Mouse (Mus musculus) MEL (cell line): ENCODE data around the gene Il1rapl2. TPM values are rescaled to one million over a fixed set of nuclear protein-coding genes. Genes with fewer than 3 reads are reported as not detected.

ENCODE experiments used
- DNase-seq: peaks from one replicate; pipeline ENCODE4 v3.0.0; 2011; ENCODE audit warnings: low read depth, low spot score
- H3K27ac ChIP-seq: 2 replicates; pipeline ENCODE4 v1.5.1; 2012; ENCODE audit warnings: low read depth, mild to moderate bottlenecking, control low read depth, low read length, moderate library complexity; ENCODE audit not compliant: control insufficient read depth
- H3K27me3 ChIP-seq, 2 experiments: fragments of 150-350 bp in 1 of 2; sonication (generic) in 1 of 2; 2 replicates each; pipeline ENCODE4 v1.6.1; 2012; ENCODE audit warnings: low read length in 2 of 2, mild to moderate bottlenecking in 2 of 2, improper control_type of control experiment in 1 of 2, moderate library complexity in 1 of 2; ENCODE audit not compliant: insufficient read depth in 2 of 2, control insufficient read depth in 1 of 2
- H3K36me3 ChIP-seq, 2 experiments: 2 replicates each; pipeline ENCODE4 v1.6.1; 2012 to 2014; ENCODE audit warnings: low read length in 2 of 2, improper control_type of control experiment in 1 of 2, inconsistent platforms in 1 of 2, mild to moderate bottlenecking in 1 of 2; ENCODE audit not compliant: insufficient read depth in 2 of 2, control insufficient read depth in 1 of 2
- H3K4me1 ChIP-seq, 2 experiments: fragments of 150-350 bp in 1 of 2; sonication (generic) in 1 of 2; 2 replicates each; pipeline ENCODE4 v1.6.1; 2012; ENCODE audit warnings: low read length in 2 of 2, improper control_type of control experiment in 1 of 2, mild to moderate bottlenecking in 1 of 2; ENCODE audit not compliant: insufficient read depth in 2 of 2, control insufficient read depth in 1 of 2
- H3K4me3 ChIP-seq, 2 experiments: fragments of 150-350 bp in 1 of 2; sonication (generic) in 1 of 2; 2 replicates each; pipeline ENCODE4 v1.5.1; 2012; ENCODE audit warnings: low read depth in 2 of 2, low read length in 2 of 2, mild to moderate bottlenecking in 2 of 2, moderate library complexity in 2 of 2, control low read depth in 1 of 2, improper control_type of control experiment in 1 of 2; ENCODE audit not compliant: control insufficient read depth in 1 of 2, insufficient read depth in 1 of 2
- H3K79me2 ChIP-seq: 2 replicates; pipeline ENCODE4 v1.6.1; 2012; ENCODE audit warnings: mild to moderate bottlenecking, low read length, moderate library complexity; ENCODE audit not compliant: control insufficient read depth, poor library complexity, insufficient read depth
- H3K9ac ChIP-seq: 2 replicates; pipeline ENCODE4 v1.6.1; 2012; ENCODE audit warnings: low read depth, mild to moderate bottlenecking, control low read depth, low read length, moderate library complexity; ENCODE audit not compliant: control insufficient read depth, poor library complexity, severe bottlenecking
- H3K9me3 ChIP-seq: fragments of 150-350 bp; sonication (generic); replicated peaks from 2 replicates; pipeline ENCODE4 v1.6.1; 2012; ENCODE audit warnings: mild to moderate bottlenecking, low read length, improper control_type of control experiment, moderate library complexity; ENCODE audit not compliant: insufficient read depth
- CHD1 ChIP-seq: IDR thresholded peaks from 2 replicates; pipeline ENCODE4 v1.6.1; 2012; ENCODE audit warnings: low read depth, mild to moderate bottlenecking, inconsistent platforms, low read length, improper control_type of control experiment
- CTCF ChIP-seq, 3 experiments: IDR thresholded peaks in 2 of 3; conservative IDR thresholded peaks in 1 of 3; 2 replicates each; pipeline ENCODE4 v1.5.1; 2011 to 2012; ENCODE audit warnings: low read length in 3 of 3, low read depth in 2 of 3, mild to moderate bottlenecking in 2 of 3, improper control_type of control experiment in 1 of 3, inconsistent platforms in 1 of 3, mixed read lengths in 1 of 3, moderate library complexity in 1 of 3; ENCODE audit not compliant: control insufficient read depth in 1 of 3, insufficient read depth in 1 of 3, poor library complexity in 1 of 3, severe bottlenecking in 1 of 3
- ELF1 ChIP-seq: IDR thresholded peaks from 2 replicates; pipeline ENCODE4 v1.6.1; 2014; ENCODE audit warnings: low read depth, mild to moderate bottlenecking, inconsistent platforms, low read length, improper control_type of control experiment, moderate library complexity
- ETS1 ChIP-seq: IDR thresholded peaks from 2 replicates; pipeline ENCODE4 v1.6.1; 2012; ENCODE audit warnings: low read depth, mild to moderate bottlenecking, inconsistent platforms, low read length, improper control_type of control experiment, moderate library complexity
- GABPA ChIP-seq: IDR thresholded peaks from 2 replicates; pipeline ENCODE4 v1.6.1; 2012; ENCODE audit warnings: low read depth, mild to moderate bottlenecking, inconsistent platforms, low read length, improper control_type of control experiment, moderate library complexity
- GATA1 ChIP-seq: IDR thresholded peaks from 2 replicates; pipeline ENCODE4 v1.6.1; 2011; ENCODE audit warnings: low read depth, low read length, improper control_type of control experiment
- HCFC1 ChIP-seq: IDR thresholded peaks from 2 replicates; pipeline ENCODE4 v1.6.1; 2012; ENCODE audit warnings: low read depth, mild to moderate bottlenecking, inconsistent platforms, low read length, improper control_type of control experiment, moderate library complexity
- KAT2A ChIP-seq: conservative IDR thresholded peaks from 2 replicates; pipeline ENCODE4 v1.6.1; 2012; ENCODE audit warnings: low read depth, low read length, improper control_type of control experiment, inconsistent platforms
- MAFK ChIP-seq: IDR thresholded peaks from 2 replicates; pipeline ENCODE4 v1.6.1; 2011; ENCODE audit warnings: low read depth, mild to moderate bottlenecking, low read length, improper control_type of control experiment, borderline replicate concordance
- MAX ChIP-seq: IDR thresholded peaks from 2 replicates; pipeline ENCODE4 v1.6.1; 2011; ENCODE audit warnings: low read length, improper control_type of control experiment
- MEF2A ChIP-seq: IDR thresholded peaks from 2 replicates; pipeline ENCODE4 v1.6.1; 2014; ENCODE audit warnings: low read depth, mild to moderate bottlenecking, inconsistent platforms, low read length, improper control_type of control experiment; ENCODE audit not compliant: poor library complexity, insufficient replicate concordance, severe bottlenecking; ENCODE audit errors: extremely low read depth
- MXI1 ChIP-seq: IDR thresholded peaks from 2 replicates; pipeline ENCODE4 v1.6.1; 2011; ENCODE audit warnings: mild to moderate bottlenecking, low read depth, low read length, improper control_type of control experiment
- MYC ChIP-seq: IDR thresholded peaks from 2 replicates; pipeline ENCODE4 v1.6.1; 2011; ENCODE audit warnings: low read depth, mild to moderate bottlenecking, low read length, improper control_type of control experiment, moderate library complexity
- NRF1 ChIP-seq: IDR thresholded peaks from 2 replicates; pipeline ENCODE4 v1.6.1; 2014; ENCODE audit warnings: low read depth, mild to moderate bottlenecking, inconsistent platforms, low read length, improper control_type of control experiment, moderate library complexity; ENCODE audit not compliant: poor library complexity, insufficient read depth, severe bottlenecking
- POLR2AphosphoS2 ChIP-seq: IDR thresholded peaks from 2 replicates; pipeline ENCODE4 v1.6.1; 2011; ENCODE audit warnings: low read length, improper control_type of control experiment
- POLR2AphosphoS5 ChIP-seq: IDR thresholded peaks from 2 replicates; pipeline ENCODE4 v1.6.1; 2012; ENCODE audit warnings: low read depth, borderline replicate concordance, mild to moderate bottlenecking, inconsistent platforms, low read length, moderate library complexity, mixed read lengths
- RAD21 ChIP-seq: IDR thresholded peaks from 2 replicates; pipeline ENCODE4 v1.6.1; 2011; ENCODE audit warnings: mild to moderate bottlenecking, low read depth, low read length, improper control_type of control experiment
- SMC3 ChIP-seq: IDR thresholded peaks from 2 replicates; pipeline ENCODE4 v1.6.1; 2011; ENCODE audit warnings: low read depth, low read length, improper control_type of control experiment
- TAL1 ChIP-seq: IDR thresholded peaks from 2 replicates; pipeline ENCODE4 v1.6.1; 2012; ENCODE audit warnings: mild to moderate bottlenecking, inconsistent platforms, low read length, moderate library complexity, mixed read lengths
- TBP ChIP-seq: IDR thresholded peaks from 2 replicates; pipeline ENCODE4 v1.8.0; 2011; ENCODE audit warnings: low read depth, low read length, improper control_type of control experiment
- UBTF ChIP-seq: IDR thresholded peaks from 2 replicates; pipeline ENCODE4 v1.6.1; 2012; ENCODE audit warnings: low read depth, mild to moderate bottlenecking, inconsistent platforms, low read length, improper control_type of control experiment, moderate library complexity, borderline replicate concordance; ENCODE audit not compliant: insufficient read depth
- USF2 ChIP-seq, 2 experiments: IDR thresholded peaks; 2 replicates each; pipeline ENCODE4 v1.6.1; 2011 to 2012; ENCODE audit warnings: improper control_type of control experiment in 2 of 2, low read length in 2 of 2, borderline replicate concordance in 1 of 2, inconsistent platforms in 1 of 2, low read depth in 1 of 2, mild to moderate bottlenecking in 1 of 2; ENCODE audit not compliant: insufficient read depth in 1 of 2
- ZC3H11A ChIP-seq: IDR thresholded peaks from 2 replicates; pipeline ENCODE4 v1.6.1; 2012; ENCODE audit warnings: low read depth, mild to moderate bottlenecking, inconsistent platforms, low read length, improper control_type of control experiment
- ZKSCAN1 ChIP-seq: IDR thresholded peaks from 2 replicates; pipeline ENCODE4 v1.6.1; 2012; ENCODE audit warnings: low read depth, mild to moderate bottlenecking, inconsistent platforms, low read length, improper control_type of control experiment, moderate library complexity
- ZMIZ1 ChIP-seq: IDR thresholded peaks from 2 replicates; pipeline ENCODE4 v1.6.1; 2012; ENCODE audit warnings: low read depth, mild to moderate bottlenecking, inconsistent platforms, low read length, improper control_type of control experiment, moderate library complexity
- polyA plus RNA-seq, 2 experiments: library from polyadenylated mRNA; stranded (reverse) in 1 of 2; unstranded in 1 of 2; fragments of >175 nt in 1 of 2; fragments of >200 nt in 1 of 2; gene quantifications; 2 replicates each; pipeline versions ENCODE4 v1.2.1 to v1.2.4; 2012; ENCODE audit warnings: low replicate concordance in 2 of 2, low read depth in 1 of 2; ENCODE audit not compliant: insufficient read length in 2 of 2, insufficient read depth in 1 of 2, missing spikeins in 1 of 2
- total RNA-seq: library from RNA; depleted of rRNA; stranded (reverse); fragments of 300-350 nt; gene quantifications from 2 replicates; pipeline ENCODE4 v1.2.3, GENCODE M21; 2012

Il1rapl2 gene
- total and polyA plus RNA-seq, 3 experiments, result not detected

DNA sequence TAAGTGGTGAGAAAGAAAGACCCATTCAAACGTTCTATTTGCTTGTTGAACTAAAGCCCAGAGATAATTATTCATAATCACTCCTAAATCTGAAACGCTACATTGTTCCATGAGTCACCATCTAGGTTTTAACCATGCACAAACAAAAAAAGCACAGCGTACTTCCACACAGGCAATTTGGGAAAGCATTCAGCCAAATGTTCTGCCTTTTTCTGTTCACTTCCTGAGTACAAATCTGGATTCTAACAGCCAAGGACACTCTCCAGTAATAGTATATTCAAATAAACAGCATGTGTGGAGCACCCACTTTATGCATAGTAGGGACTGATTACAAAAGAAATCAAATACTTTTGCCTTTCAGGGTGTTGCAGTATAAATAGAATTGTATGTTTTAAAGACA, 278.5 kb downstream of the Il1rapl2 start:
- Histone ChIP-seq H3K4me3 (no peak overlapping the region), H3K36me3 (no peaks in the 10 kb centered on the region), H3K79me2 (no peaks in the 10 kb centered on the region), H3K4me1 (no peaks in the 10 kb centered on the region), H3K9me3 (no peaks in the 10 kb centered on the region), H3K27ac (no peak overlapping the region), H3K9ac (no peak overlapping the region), H3K27me3 (no peaks in the 10 kb centered on the region)
- DNase-seq, result no peak
- TF ChIP-seq MYC (no peak), SMC3 (no peak), HCFC1 (no peak), ZKSCAN1 (no peak), GATA1 (no peak), CTCF (IDR thresholded peaks at IDR 0.05 in 2 of 3, conservative IDR thresholded peaks at IDR 0.05 in 1 of 3; ENCODE audit: control insufficient read depth in 1 of 3, insufficient read depth in 1 of 3, low read depth in 2 of 3, low read length in 3 of 3, poor library complexity in 1 of 3, severe bottlenecking in 1 of 3) (no peak), ZMIZ1 (no peak), MEF2A (no peak), USF2 (IDR thresholded peaks at IDR 0.05; ENCODE audit: borderline replicate concordance in 1 of 2, insufficient read depth in 1 of 2, low read depth in 1 of 2, low read length in 2 of 2) (no peak), MAX (no peak), ELF1 (no peak), TAL1 (no peak), POLR2AphosphoS5 (no peak), ZC3H11A (no peak), POLR2AphosphoS2 (no peak), ETS1 (no peak), MXI1 (no peak), TBP (no peak)

DNA sequence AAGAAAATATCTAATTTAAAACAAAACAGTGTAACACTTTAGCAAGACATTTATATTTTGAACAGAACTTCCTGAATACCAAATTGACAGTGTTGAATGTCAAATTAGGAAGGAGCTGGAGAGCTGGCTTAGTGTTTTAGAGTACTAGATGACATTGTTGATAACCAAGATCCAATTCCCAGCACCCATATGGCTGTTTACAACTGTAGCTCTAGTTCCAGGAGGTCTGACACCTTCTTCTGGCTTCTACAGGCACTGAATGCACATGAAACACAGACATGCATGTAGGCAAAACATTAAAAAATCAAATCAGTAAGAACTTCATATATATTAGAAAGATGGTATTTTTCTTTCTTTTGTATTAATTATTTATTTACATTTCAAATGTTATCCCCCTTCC, 353.1 kb downstream of the Il1rapl2 start:
- Histone ChIP-seq H3K9ac (no peak overlapping the region), H3K27ac (no peak overlapping the region), H3K36me3 (no peaks in the 10 kb centered on the region), H3K9me3 (no peaks in the 10 kb centered on the region), H3K4me1 (no peaks in the 10 kb centered on the region)
- no peak for DNase-seq
- no peak for TF ChIP-seq MXI1
- TF ChIP-seq POLR2AphosphoS2, result no peak
- no peak for TF ChIP-seq GATA1
- TF ChIP-seq TAL1, result no peak
- TF ChIP-seq RAD21, result no peak
- no peak for TF ChIP-seq SMC3
- no peak for TF ChIP-seq KAT2A
- no peak for TF ChIP-seq MYC
- TF ChIP-seq NRF1, result no peak
- no peak for TF ChIP-seq ZMIZ1
- TF ChIP-seq GABPA, result no peak
- no peak for TF ChIP-seq UBTF
- TF ChIP-seq CTCF (IDR thresholded peaks at IDR 0.05 in 2 of 3, conservative IDR thresholded peaks at IDR 0.05 in 1 of 3; ENCODE audit: control insufficient read depth in 1 of 3, insufficient read depth in 1 of 3, low read depth in 2 of 3, low read length in 3 of 3, poor library complexity in 1 of 3, severe bottlenecking in 1 of 3), result no peak
- no peak for TF ChIP-seq MAFK
- TF ChIP-seq CHD1, result no peak
- no peak for TF ChIP-seq ZKSCAN1
- TF ChIP-seq, all 39 proteins: peak for 0
- H3K79me2 ChIP-seq, result no peaks in the 10 kb centered on the region
- no peak overlapping the region for H3K4me3 ChIP-seq
- H3K27me3 ChIP-seq, result no peaks in the 10 kb centered on the region
